Mouse (Mus musculus): ENCODE data around the gene Phf10. TPM values are rescaled to one million over a fixed set of nuclear protein-coding genes. Genes with fewer than 3 reads are reported as not detected.
"Not testable (repeated sequence)": the region's sequence is repeated elsewhere in the genome, so short reads cannot be mapped to it uniquely, and the experiment has no call there.

Phf10 gene
- polyA plus RNA-seq, 1 experiment from 2014 or later, result 63.0 TPM

- H3K27ac ChIP-seq, result no peak overlapping the region
- H3K4me3 ChIP-seq (ENCODE audit: inconsistent target), result no peak overlapping the region
- no peaks in the 10 kb centered on the region for H3K36me3 ChIP-seq (ENCODE audit: inconsistent target)
- 7% methylated on average over 6 of the region's 6 CpGs for WGBS (ENCODE audit: missing documents)
- no peaks in the 10 kb centered on the region for H3K79me2 ChIP-seq (ENCODE audit: inconsistent target)
Observed at GRCm38 (mm10) chr17:14921582-14921981, 39.5 kb downstream of the Phf10 start.

GRCm38 (mm10) chr17:14917866-14918265, 43.2 kb downstream of the Phf10 start:
- no peaks in the 10 kb centered on the region for H3K79me2 ChIP-seq (ENCODE audit: inconsistent target)
- 79% methylated on average over 8 of the region's 8 CpGs for WGBS (ENCODE audit: missing documents)

GRCm38 (mm10) chr17:14914401-14914800, 46.7 kb downstream of the Phf10 start:
- H3K27ac ChIP-seq, result no peak overlapping the region
- H3K79me2 ChIP-seq (ENCODE audit: inconsistent target), result no peaks in the 10 kb centered on the region
- H3K36me3 ChIP-seq (ENCODE audit: inconsistent target), result no peaks in the 10 kb centered on the region
- H3K4me3 ChIP-seq (ENCODE audit: inconsistent target), result no peak overlapping the region
- WGBS (ENCODE audit: missing documents), result 94% methylated on average over 4 of the region's 4 CpGs

More at GRCm38 (mm10) chr17:14917866-14918265, 43.2 kb downstream of the Phf10 start:
- no peak overlapping the region for H3K4me3 ChIP-seq (ENCODE audit: inconsistent target)
- no peaks in the 10 kb centered on the region for H3K36me3 ChIP-seq (ENCODE audit: inconsistent target)
- H3K27ac ChIP-seq, result no peak overlapping the region

- Histone ChIP-seq H3K27ac (no peak overlapping the region), H3K79me2 (ENCODE audit: inconsistent target) (no peaks in the 10 kb centered on the region), H3K36me3 (ENCODE audit: inconsistent target) (no peaks in the 10 kb centered on the region), H3K4me3 (ENCODE audit: inconsistent target) (no peak overlapping the region)
- 93% methylated on average over 8 of the region's 8 CpGs for WGBS (ENCODE audit: missing documents)
Observed at GRCm38 (mm10) chr17:14912981-14913380, 48.1 kb downstream of the Phf10 start.

- Histone ChIP-seq H3K79me2 (ENCODE audit: inconsistent target) (no peaks in the 10 kb centered on the region), H3K4me3 (ENCODE audit: inconsistent target) (no peak overlapping the region), H3K36me3 (ENCODE audit: inconsistent target) (no peaks in the 10 kb centered on the region), H3K27ac (no peak overlapping the region)
- WGBS (ENCODE audit: missing documents), result 62% methylated on average over 6 of the region's 6 CpGs
Observed at GRCm38 (mm10) chr17:14912420-14912819, 48.7 kb downstream of the Phf10 start.

GRCm38 (mm10) chr17:14910771-14911170, 50.3 kb downstream of the Phf10 start:
- no peak overlapping the region for H3K27ac ChIP-seq
- H3K36me3 ChIP-seq (ENCODE audit: inconsistent target), result no peaks in the 10 kb centered on the region
- WGBS (ENCODE audit: missing documents), result 84% methylated on average over 5 of the region's 5 CpGs
- no peak overlapping the region for H3K4me3 ChIP-seq (ENCODE audit: inconsistent target)
- H3K79me2 ChIP-seq (ENCODE audit: inconsistent target), result no peaks in the 10 kb centered on the region

- H3K27ac ChIP-seq, result no peak overlapping the region
- H3K79me2 ChIP-seq (ENCODE audit: inconsistent target), result no peaks in the 10 kb centered on the region
- H3K4me3 ChIP-seq (ENCODE audit: inconsistent target), result no peak overlapping the region
- H3K36me3 ChIP-seq (ENCODE audit: inconsistent target), result no peaks in the 10 kb centered on the region
- WGBS (ENCODE audit: missing documents), result 94% methylated on average over 4 of the region's 5 CpGs
Observed at GRCm38 (mm10) chr17:14909331-14909730, 51.7 kb downstream of the Phf10 start.

- H3K36me3 ChIP-seq (ENCODE audit: inconsistent target), result no peaks in the 10 kb centered on the region
- WGBS (ENCODE audit: missing documents), result 96% methylated on average over 12 of the region's 12 CpGs
Observed at GRCm38 (mm10) chr17:14907136-14907535, 53.9 kb downstream of the Phf10 start.

GRCm38 (mm10) chr17:14906611-14907010, 54.5 kb downstream of the Phf10 start:
- no peak overlapping the region for H3K4me3 ChIP-seq (ENCODE audit: inconsistent target)
- WGBS (ENCODE audit: missing documents), result 64% methylated on average over 1 of the region's 1 CpGs
- no peaks in the 10 kb centered on the region for H3K36me3 ChIP-seq (ENCODE audit: inconsistent target)
- no peaks in the 10 kb centered on the region for H3K79me2 ChIP-seq (ENCODE audit: inconsistent target)
- H3K27ac ChIP-seq, result no peak overlapping the region

More at GRCm38 (mm10) chr17:14907136-14907535, 53.9 kb downstream of the Phf10 start:
- Histone ChIP-seq H3K27ac (no peak overlapping the region), H3K4me3 (ENCODE audit: inconsistent target) (no peak overlapping the region), H3K79me2 (ENCODE audit: inconsistent target) (no peaks in the 10 kb centered on the region)

- Histone ChIP-seq H3K79me2 (ENCODE audit: inconsistent target) (no peaks in the 10 kb centered on the region), H3K36me3 (ENCODE audit: inconsistent target) (no peaks in the 10 kb centered on the region), H3K27ac (no peak overlapping the region), H3K4me3 (ENCODE audit: inconsistent target) (no peak overlapping the region)
- 38% methylated on average over 7 of the region's 7 CpGs for WGBS (ENCODE audit: missing documents)
Observed at GRCm38 (mm10) chr17:14904637-14905265, 56.3 kb downstream of the Phf10 start.

- 96% methylated on average over 6 of the region's 6 CpGs for WGBS (ENCODE audit: missing documents)
- Histone ChIP-seq H3K79me2 (ENCODE audit: inconsistent target) (no peaks in the 10 kb centered on the region), H3K27ac (no peak overlapping the region), H3K36me3 (ENCODE audit: inconsistent target) (no peaks in the 10 kb centered on the region), H3K4me3 (ENCODE audit: inconsistent target) (no peak overlapping the region)
Observed at GRCm38 (mm10) chr17:14904206-14904605, 56.9 kb downstream of the Phf10 start.

GRCm38 (mm10) chr17:14903212-14903611, 57.9 kb downstream of the Phf10 start:
- no peak overlapping the region for H3K4me3 ChIP-seq (ENCODE audit: inconsistent target)
- H3K27ac ChIP-seq, result no peak overlapping the region
- H3K36me3 ChIP-seq (ENCODE audit: inconsistent target), result no peaks in the 10 kb centered on the region
- no peaks in the 10 kb centered on the region for H3K79me2 ChIP-seq (ENCODE audit: inconsistent target)
- WGBS (ENCODE audit: missing documents), result 90% methylated on average over 3 of the region's 3 CpGs

- 94% methylated on average over 1 of the region's 1 CpGs for WGBS (ENCODE audit: missing documents)
Observed at GRCm38 (mm10) chr17:14898972-14899371, 62.1 kb downstream of the Phf10 start.

GRCm38 (mm10) chr17:14895058-14895457, 66.0 kb downstream of the Phf10 start:
- H3K4me3 ChIP-seq (ENCODE audit: inconsistent target); H3K36me3 ChIP-seq (ENCODE audit: inconsistent target); H3K79me2 ChIP-seq (ENCODE audit: inconsistent target); H3K27ac ChIP-seq: not testable (repeated sequence)

More at GRCm38 (mm10) chr17:14898972-14899371, 62.1 kb downstream of the Phf10 start:
- Histone ChIP-seq H3K36me3 (ENCODE audit: inconsistent target) (no peaks in the 10 kb centered on the region), H3K4me3 (ENCODE audit: inconsistent target) (no peak overlapping the region), H3K27ac (no peak overlapping the region), H3K79me2 (ENCODE audit: inconsistent target) (no peaks in the 10 kb centered on the region)

All from macrophage (primary cell).